Mouse (Mus musculus): ENCODE measurements around the gene Skor1. TPM values are rescaled to one million over a fixed set of nuclear protein-coding genes. Genes with fewer than 3 reads are reported as not detected.

Gene Skor1
- polyA plus RNA-seq, 1 experiment from 2014 or later, result not detected

DNA sequence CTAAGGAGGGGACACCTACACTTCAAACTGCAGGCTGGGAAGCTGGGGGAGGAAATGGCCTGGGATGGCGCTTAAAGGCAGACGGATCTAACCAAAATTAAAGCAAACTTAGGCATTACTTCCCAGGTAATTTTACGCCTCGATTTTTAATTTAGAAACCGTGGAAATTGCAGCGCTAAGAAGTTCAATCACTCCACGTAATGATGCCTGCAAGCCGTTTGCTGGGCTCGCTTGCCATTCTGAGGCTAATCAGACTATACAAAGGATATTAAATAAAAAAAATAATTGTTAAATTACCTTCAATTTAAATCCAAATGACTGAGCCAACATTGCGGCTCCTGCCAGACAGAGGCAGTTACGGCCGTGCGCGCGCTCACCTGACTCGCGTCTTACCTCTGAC, 9.1 kb downstream of the Skor1 start:
- no peak overlapping the region for H3K4me3 ChIP-seq (replicated peaks)
- 5% methylated on average over 17 of the region's 17 CpGs for WGBS
- H3K9ac ChIP-seq, result no peak overlapping the region

GRCm38 (mm10) chr9:63138481-63138967, 10.2 kb downstream of the Skor1 start:
- peak overlapping the region; percentile 1; the same call in 1 of the 2 replicates for H3K4me3 ChIP-seq (replicated peaks)
- peak overlapping the region; percentile 35 for H3K4me2 ChIP-seq
- under 1% methylated on average over 31 of the region's 31 CpGs for WGBS
- H3K4me1 ChIP-seq, result peaks cover 20% of the 10 kb centered on the region
- H3K27ac ChIP-seq, result no peak overlapping the region
- H3K9ac ChIP-seq, result no peak overlapping the region
- H3K36me3 ChIP-seq, result no peaks in the 10 kb centered on the region
- H3K9me3 ChIP-seq, result no peaks in the 10 kb centered on the region
- H3K27me3 ChIP-seq (replicated peaks), result peaks cover 92% of the 10 kb centered on the region
- ATAC-seq (ENCODE audit: insufficient read depth, low FRiP score, low read depth), result no peak; the same call in 1 of the 2 replicates

More for the DNA sequence above, 9.1 kb downstream of the Skor1 start:
- Histone ChIP-seq H3K36me3 (no peaks in the 10 kb centered on the region), H3K27ac (no peak overlapping the region), H3K9me3 (no peaks in the 10 kb centered on the region), H3K4me1 (peaks cover 28% of the 10 kb centered on the region), H3K27me3 (replicated peaks) (peaks cover 96% of the 10 kb centered on the region), H3K4me2 (no peak overlapping the region)
- ATAC-seq (ENCODE audit: insufficient read depth, low FRiP score, low read depth), result no peak

DNA sequence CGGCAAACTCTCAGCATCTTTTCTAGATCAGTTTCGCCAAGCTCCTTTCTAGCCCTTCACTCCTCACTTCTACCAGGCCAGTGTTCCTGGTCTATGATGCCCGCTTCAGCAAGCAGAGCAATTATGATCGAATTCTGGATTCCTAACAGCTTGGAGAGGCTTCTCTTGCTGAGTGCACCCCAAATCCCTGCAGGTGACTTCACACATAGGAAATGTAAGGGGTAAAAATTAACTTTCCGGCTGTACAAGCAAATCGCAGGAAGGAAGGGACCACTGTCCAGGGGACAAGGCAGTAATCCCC, 11.2 kb downstream of the Skor1 start:
- Histone ChIP-seq H3K9ac (no peak overlapping the region), H3K4me2 (no peak overlapping the region), H3K27ac (no peak overlapping the region), H3K4me3 (replicated peaks) (no peak overlapping the region), H3K9me3 (no peaks in the 10 kb centered on the region), H3K27me3 (replicated peaks) (peaks cover 83% of the 10 kb centered on the region), H3K4me1 (peaks cover 15% of the 10 kb centered on the region), H3K36me3 (no peaks in the 10 kb centered on the region)
- ATAC-seq (ENCODE audit: insufficient read depth, low FRiP score, low read depth), result no peak
- WGBS, result 11% methylated on average over 6 of the region's 6 CpGs

DNA sequence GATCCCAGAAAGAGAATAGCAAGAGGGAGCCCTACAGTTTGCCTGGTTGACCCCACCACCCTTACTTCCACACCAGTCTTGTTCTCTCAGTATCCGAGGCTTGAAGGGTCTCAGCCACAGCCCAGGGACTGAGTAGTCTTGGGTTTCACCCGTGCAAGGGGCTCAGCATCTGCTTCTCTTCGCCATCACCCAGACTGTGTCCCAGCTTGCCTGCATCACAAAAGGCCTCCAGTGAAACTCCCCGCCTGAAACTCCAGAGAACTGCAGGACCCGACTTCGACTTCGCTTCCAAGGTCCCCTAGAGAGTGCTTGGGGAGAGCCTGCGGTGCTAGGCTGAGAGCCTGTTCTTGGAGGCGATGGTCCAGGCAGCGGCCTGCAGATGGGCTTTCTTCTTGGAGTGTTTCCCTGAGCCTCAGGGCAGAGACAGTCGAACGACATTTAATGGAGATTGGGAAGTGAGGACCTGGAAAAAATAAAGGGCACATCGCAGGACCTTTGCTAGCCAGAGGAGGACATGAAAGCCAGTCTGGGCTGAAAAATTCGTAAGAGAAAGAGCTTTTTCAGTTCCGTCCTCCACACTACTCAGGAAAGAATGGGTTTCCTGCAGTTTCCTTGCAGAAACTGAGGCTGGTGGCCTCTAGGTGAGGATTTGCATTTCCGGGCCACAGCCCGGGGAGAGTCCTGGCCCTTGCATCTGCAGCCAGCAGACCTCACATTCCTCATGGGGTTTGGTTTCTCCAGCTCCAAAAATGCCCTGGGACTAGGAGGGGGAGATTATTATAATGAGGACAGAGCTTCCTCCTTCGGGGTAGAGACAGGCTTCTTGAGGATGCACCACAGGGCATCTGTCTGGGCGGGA, 11.8 kb downstream of the Skor1 start:
- H3K9ac ChIP-seq, result no peak overlapping the region
- no peak for ATAC-seq (ENCODE audit: insufficient read depth, low FRiP score, low read depth)
- 5% methylated on average over 19 of the region's 19 CpGs for WGBS

DNA sequence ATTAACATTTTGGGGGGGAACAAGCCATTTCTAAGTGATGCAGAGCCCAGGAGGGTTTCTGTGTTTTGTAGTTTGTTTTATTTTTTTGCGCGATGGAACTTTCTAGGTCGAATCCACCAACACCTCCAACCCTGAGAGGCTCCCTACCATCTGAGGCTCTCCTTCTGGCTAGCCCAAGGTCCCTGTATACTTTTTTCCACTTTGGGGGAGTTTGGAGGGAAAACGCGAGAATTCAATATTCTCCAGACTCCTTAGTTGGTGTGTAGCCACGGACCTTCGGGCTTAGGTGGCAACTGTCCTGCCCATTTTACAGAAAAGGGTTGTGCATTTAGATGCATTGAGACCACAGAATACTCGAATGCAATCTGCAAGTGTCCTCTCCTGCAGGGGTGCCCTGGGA, 12.5 kb downstream of the Skor1 start:
- Histone ChIP-seq H3K27ac (no peak overlapping the region), H3K27me3 (replicated peaks) (peaks cover 70% of the 10 kb centered on the region), H3K36me3 (no peaks in the 10 kb centered on the region), H3K9me3 (no peaks in the 10 kb centered on the region), H3K4me2 (no peak overlapping the region), H3K9ac (no peak overlapping the region), H3K4me1 (peaks cover 9% of the 10 kb centered on the region), H3K4me3 (replicated peaks) (no peak overlapping the region)
- ATAC-seq (ENCODE audit: insufficient read depth, low FRiP score, low read depth), result no peak
- WGBS, result 5% methylated on average over 8 of the region's 8 CpGs

More for the DNA sequence above, 11.8 kb downstream of the Skor1 start:
- Histone ChIP-seq H3K4me2 (no peak overlapping the region), H3K4me1 (peaks cover 10% of the 10 kb centered on the region), H3K36me3 (no peaks in the 10 kb centered on the region), H3K27me3 (replicated peaks) (peaks cover 77% of the 10 kb centered on the region), H3K9me3 (no peaks in the 10 kb centered on the region), H3K27ac (no peak overlapping the region), H3K4me3 (replicated peaks) (no peak overlapping the region)

DNA sequence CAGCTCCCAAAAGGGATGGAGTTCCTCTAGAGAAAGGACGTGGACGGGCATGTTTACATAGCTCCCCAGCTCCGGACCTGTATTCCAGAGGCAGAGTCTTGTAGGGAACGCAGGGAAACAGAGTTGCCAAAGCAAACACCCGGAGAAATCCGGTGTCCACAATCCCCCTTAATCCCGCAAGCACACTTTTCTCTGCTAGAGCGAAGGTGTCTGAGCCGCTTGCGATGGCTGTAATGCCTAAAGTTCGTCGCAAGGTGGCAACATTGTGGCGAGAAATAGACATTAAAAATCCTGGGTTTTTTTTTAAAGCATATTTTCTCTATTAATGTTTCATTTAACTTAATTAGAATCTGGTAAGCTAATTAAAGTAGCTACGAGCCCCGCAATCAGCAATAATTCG, 13.0 kb downstream of the Skor1 start:
- no peaks in the 10 kb centered on the region for H3K9me3 ChIP-seq
- H3K4me2 ChIP-seq, result peak overlapping the region; percentile 55
- H3K36me3 ChIP-seq, result no peaks in the 10 kb centered on the region
- H3K27me3 ChIP-seq (replicated peaks), result peaks cover 65% of the 10 kb centered on the region
- WGBS, result 0% methylated on average over 16 of the region's 16 CpGs
- no peak for ATAC-seq (ENCODE audit: insufficient read depth, low FRiP score, low read depth)
- H3K4me1 ChIP-seq, result peaks cover 9% of the 10 kb centered on the region
- no peak overlapping the region for H3K27ac ChIP-seq
- peak overlapping the region; percentile 27 for H3K4me3 ChIP-seq (replicated peaks)
- no peak overlapping the region for H3K9ac ChIP-seq

- Histone ChIP-seq H3K4me2 (peak overlapping the region; percentile 55), H3K9me3 (no peaks in the 10 kb centered on the region), H3K36me3 (no peaks in the 10 kb centered on the region), H3K27ac (no peak overlapping the region), H3K27me3 (replicated peaks) (peaks cover 62% of the 10 kb centered on the region), H3K4me1 (peaks cover 9% of the 10 kb centered on the region), H3K9ac (no peak overlapping the region), H3K4me3 (replicated peaks) (peak overlapping the region; percentile 27)
- ATAC-seq (ENCODE audit: insufficient read depth, low FRiP score, low read depth), result no peak
- 5% methylated on average over 11 of the region's 11 CpGs for WGBS
These were observed 13.4 kb downstream of the Skor1 start for GRCm38 (mm10) chr9:63135356-63135755.

DNA sequence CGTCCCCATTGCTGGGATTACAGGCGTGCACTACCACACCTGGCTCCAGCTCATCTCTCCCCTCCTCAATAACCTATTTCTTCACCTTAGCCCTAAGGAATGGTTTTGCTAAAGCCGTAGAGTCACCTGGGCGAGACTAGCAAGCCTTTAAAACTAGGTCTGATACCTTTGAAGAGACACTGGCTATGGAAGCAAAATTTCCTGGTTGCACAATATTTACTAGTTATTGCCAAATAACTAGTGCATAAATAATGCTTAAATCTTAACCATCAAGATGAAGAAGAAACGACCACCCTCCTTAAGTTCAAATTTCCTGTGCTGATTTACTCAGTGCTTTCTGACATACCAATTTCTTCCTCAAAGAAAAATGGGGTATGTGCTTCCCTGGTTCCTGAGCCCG, 15.1 kb downstream of the Skor1 start:
- no peak for ATAC-seq (ENCODE audit: insufficient read depth, low FRiP score, low read depth)
- 10% methylated on average over 6 of the region's 6 CpGs for WGBS
- peaks cover 6% of the 10 kb centered on the region for H3K4me1 ChIP-seq
- peak overlapping the region; percentile 55 for H3K4me2 ChIP-seq
- H3K9me3 ChIP-seq, result no peaks in the 10 kb centered on the region
- peaks cover 45% of the 10 kb centered on the region for H3K27me3 ChIP-seq (replicated peaks)
- H3K4me3 ChIP-seq (replicated peaks), result peak overlapping the region; percentile 30
- H3K36me3 ChIP-seq, result no peaks in the 10 kb centered on the region
- no peak overlapping the region for H3K27ac ChIP-seq
- no peak overlapping the region for H3K9ac ChIP-seq

DNA sequence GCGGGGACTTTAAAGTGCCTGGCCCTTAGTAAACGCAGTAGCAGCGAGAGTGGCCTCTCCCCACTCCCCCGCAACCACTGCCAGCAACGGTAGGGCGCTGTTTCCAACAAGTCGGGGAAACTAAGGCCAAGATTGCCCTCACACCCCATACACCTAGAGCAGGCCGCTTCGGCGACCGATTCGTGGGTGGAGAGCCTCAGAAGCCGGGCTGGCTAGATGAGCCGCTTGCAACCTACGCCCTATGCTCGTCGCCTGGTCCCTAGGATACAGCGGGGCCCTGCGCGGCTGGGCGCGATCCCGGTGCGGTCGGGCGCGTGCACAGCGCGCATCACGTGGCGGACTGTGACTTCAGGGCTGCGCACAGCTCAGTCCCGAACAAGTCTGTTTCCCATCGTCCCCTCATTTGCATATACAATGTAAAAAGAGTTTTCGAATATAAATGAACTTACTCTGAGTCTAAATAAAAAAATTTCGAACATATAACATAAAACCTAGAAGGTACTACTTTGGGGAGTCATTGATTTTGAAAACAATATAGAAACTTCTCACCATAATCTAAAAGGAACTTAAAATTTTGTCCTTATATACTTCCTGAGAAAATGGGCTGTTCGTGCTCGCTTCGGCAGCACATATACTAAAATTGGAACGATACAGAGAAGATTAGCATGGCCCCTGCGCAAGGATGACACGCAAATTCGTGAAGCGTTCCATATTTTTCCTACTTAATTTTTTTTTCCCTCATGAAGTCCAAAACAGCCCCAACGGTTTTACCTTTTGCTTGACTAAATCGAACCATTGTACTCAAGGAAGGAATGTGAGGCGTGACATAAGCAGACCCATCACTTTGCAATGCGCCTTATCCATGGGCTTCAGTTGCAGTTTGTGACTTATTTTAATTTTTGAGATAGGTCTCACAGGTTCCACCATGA, 15.8 kb downstream of the Skor1 start:
- Histone ChIP-seq H3K4me3 (replicated peaks) (peak overlapping the region; percentile 72), H3K9me3 (no peaks in the 10 kb centered on the region), H3K9ac (peak overlapping the region; percentile 63), H3K27ac (peak overlapping the region; percentile 80), H3K4me2 (peak overlapping the region; percentile 82), H3K36me3 (no peaks in the 10 kb centered on the region), H3K27me3 (replicated peaks) (peaks cover 38% of the 10 kb centered on the region), H3K4me1 (peaks cover 3% of the 10 kb centered on the region; the same call in 1 of the 2 replicates)
- 1% methylated on average over 48 of the region's 48 CpGs for WGBS
- ATAC-seq (ENCODE audit: insufficient read depth, low FRiP score, low read depth), result peak; percentile 99

GRCm38 (mm10) chr9:63131957-63132602, 16.7 kb downstream of the Skor1 start:
- H3K4me3 ChIP-seq (replicated peaks), result peak overlapping the region; percentile 72
- no peak for ATAC-seq (ENCODE audit: insufficient read depth, low FRiP score, low read depth)
- H3K36me3 ChIP-seq, result no peaks in the 10 kb centered on the region
- 4% methylated on average over 28 of the region's 28 CpGs for WGBS
- H3K27me3 ChIP-seq (replicated peaks), result peaks cover 30% of the 10 kb centered on the region
- H3K9ac ChIP-seq, result peak overlapping the region; percentile 63
- peak overlapping the region; percentile 82 for H3K4me2 ChIP-seq
- H3K4me1 ChIP-seq, result 0 out of 2 replicates have a peak, but pooled peaks cover under 1% of the 10 kb centered on the region
- H3K9me3 ChIP-seq, result no peaks in the 10 kb centered on the region
- peak overlapping the region; percentile 80 for H3K27ac ChIP-seq

- H3K9ac ChIP-seq, result no peak overlapping the region
- H3K9me3 ChIP-seq, result no peaks in the 10 kb centered on the region
- H3K4me1 ChIP-seq, result no peaks in the 10 kb centered on the region
- H3K27me3 ChIP-seq (replicated peaks), result peaks cover 8% of the 10 kb centered on the region
- WGBS, result 77% methylated on average over 8 of the region's 8 CpGs
- no peaks in the 10 kb centered on the region for H3K36me3 ChIP-seq
- H3K4me2 ChIP-seq, result no peak overlapping the region
- no peak for ATAC-seq (ENCODE audit: insufficient read depth, low FRiP score, low read depth)
- no peak overlapping the region for H3K4me3 ChIP-seq (replicated peaks)
- H3K27ac ChIP-seq, result no peak overlapping the region
These were observed 19.1 kb downstream of the Skor1 start for GRCm38 (mm10) chr9:63129641-63130041.

Data from stomach, embryonic 15.5 days (tissue).